Mouse (Mus musculus) right cerebral cortex, postnatal 25 days (tissue): ENCODE data around the gene Srsf7.
"Not testable (repeated sequence)": the region's sequence is repeated elsewhere in the genome, so short reads cannot be mapped to it uniquely, and the experiment has no call there.

Experiments used
- DNase-seq: peaks from one replicate; pipeline ENCODE4 v3.0.0; 2022

Srsf7 gene

GRCm38 (mm10) chr17:80206671-80207581 lies at the start of gene Srsf7, which contains the start of gene Ttc39d:
Gene Srsf7 (minus strand): TSS chr17:80207307.
Gene Ttc39d (plus strand): TSS chr17:80207460.
- peak; percentile 97 for DNase-seq

DNA sequence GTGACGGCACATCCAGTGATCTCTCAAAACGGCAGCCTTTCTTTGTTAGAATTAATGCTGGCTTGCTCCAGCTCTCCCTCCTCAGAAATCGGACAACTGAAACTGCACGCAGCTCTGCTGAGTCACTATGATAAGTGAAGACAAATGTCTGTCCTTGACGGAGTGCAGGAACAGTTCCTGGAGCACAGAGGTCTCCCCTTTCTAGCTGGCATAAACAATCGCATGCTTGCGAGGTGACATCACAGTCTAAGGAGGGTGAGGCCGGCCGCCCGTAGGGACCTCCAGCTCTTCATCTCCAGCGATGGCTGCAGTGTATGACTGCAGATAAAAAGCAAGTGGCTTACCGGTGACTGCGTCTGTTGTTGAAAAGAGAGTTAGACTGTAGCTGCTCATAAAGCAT lies 48.1 kb upstream of the Srsf7 start:
- DNase-seq: peak; percentile 13

GRCm38 (mm10) chr17:80254421-80254820 lies 47.3 kb upstream of the Srsf7 start:
- DNase-seq: no peak

DNA sequence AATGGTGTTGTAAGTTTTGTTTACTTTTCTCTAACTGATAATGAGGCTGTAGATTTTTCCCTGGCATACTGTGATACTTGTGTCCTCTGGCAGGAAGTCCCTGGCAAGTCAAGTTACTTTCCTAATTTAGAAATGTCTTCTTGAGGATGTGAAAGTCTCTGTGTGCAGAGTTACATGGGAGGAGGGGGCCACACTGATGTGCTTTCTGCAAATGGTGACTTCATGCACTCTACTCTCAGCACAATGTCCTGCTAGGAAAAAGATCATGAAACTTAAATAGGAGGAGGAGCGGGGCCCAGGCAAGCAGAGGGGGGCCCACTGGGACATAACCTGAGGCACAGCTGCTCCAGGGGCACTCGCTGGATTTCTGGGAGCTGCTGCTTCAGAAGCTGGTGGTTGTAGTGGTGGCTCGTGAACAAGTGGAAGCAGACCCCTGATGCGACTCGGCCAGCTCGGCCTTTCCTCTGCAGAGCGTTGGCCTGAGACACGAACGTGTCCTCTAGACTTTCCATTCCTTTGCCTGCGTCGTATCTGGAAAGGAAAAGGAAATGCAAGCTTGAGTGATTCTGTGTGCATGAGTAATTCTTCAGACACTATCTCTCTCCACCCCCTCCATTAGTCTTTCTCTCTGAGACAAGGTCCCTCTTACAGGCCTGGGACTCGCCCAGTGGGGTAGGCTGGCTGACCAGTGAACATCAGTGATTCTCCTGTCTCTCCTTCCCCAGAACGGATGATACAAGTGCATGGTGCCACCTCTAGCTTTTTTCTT lies 45.8 kb upstream of the Srsf7 start:
- DNase-seq: no peak

GRCm38 (mm10) chr17:80243116-80243515 lies 36.0 kb upstream of the Srsf7 start:
- DNase-seq: no peak

DNA sequence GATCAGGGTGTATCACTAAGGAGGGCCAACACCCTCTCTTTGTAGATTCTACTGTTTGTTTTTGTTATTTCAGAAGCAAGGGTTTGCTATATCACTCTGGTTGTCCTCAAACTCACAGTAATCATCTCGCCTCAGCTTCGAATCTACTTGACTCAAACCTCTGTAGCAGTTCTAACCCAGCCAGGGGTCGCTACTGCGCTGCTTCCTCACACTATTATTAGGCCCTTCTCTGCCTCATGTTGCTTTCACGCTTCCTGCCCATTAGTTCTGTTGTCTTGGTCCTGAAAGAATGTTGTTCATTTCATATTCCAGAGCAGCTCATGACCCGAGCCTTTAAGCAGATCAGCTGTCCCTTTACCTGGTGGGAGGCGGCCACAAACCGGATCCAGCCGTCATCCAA lies 34.5 kb upstream of the Srsf7 start:
- DNase-seq: no peak

GRCm38 (mm10) chr17:80237475-80237874 lies 30.4 kb upstream of the Srsf7 start:
- DNase-seq: no peak

GRCm38 (mm10) chr17:80236805-80237204 lies 29.7 kb upstream of the Srsf7 start:
- DNase-seq: no peak

DNA sequence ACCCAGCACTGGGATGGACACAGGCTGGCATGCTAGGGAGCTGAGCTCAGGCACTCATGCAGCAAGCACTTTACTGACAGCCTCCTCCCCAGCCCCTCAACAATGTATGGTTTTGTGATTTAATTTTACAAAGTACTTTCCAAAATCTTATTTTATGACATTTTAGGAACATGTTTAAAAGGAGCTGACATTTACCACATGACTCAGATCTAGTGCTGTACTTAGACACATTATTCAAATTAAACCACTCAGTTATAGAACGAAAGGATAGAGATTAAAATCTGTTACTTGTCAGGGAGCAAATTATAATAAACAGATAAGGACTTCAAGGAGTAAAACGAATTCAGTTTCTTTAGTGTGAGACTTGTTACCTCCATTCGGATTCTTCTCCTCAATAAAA lies 28.4 kb upstream of the Srsf7 start:
- no peak for DNase-seq

DNA sequence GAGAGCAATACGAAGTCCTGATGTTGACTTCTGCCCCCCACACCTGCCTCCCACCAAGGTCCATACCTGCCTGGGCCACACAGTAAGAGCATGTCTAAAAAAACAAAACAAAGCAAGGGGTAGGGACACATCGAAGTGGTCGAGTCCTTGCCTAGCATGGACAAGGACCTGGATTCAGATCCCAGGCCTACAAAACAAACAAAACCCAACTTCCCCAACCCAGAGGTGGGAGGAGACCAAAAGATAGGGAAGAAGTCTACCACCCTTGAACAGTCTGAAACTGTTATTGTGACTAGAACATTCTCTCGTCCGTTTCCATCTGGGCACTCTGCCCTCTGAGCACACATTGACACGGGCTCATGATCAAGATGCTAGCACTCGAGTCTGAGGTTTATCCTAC lies 27.3 kb upstream of the Srsf7 start:
- no peak for DNase-seq

- no peak for DNase-seq
Measured at GRCm38 (mm10) chr17:80233844-80234243, 26.7 kb upstream of the Srsf7 start.

DNA sequence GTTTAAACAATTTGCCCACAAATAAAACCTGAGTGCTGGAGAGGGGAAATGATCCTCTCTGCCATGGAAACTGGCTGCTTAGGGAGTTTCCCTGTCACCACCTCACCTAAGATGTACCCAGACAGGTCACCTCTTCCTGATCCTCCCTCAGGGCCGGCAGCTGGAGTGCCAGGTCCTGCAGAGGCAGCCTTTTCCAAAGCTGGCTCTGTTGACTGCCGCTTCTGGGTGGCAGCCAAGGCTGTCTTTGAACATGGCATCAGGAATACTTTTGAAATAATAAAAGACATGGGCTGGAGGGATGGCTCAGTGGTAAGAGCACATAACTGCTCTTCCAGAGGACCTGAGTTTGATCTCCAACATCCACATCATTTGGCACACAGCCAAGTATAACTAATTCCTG lies 22.3 kb upstream of the Srsf7 start:
- no peak for DNase-seq

DNA sequence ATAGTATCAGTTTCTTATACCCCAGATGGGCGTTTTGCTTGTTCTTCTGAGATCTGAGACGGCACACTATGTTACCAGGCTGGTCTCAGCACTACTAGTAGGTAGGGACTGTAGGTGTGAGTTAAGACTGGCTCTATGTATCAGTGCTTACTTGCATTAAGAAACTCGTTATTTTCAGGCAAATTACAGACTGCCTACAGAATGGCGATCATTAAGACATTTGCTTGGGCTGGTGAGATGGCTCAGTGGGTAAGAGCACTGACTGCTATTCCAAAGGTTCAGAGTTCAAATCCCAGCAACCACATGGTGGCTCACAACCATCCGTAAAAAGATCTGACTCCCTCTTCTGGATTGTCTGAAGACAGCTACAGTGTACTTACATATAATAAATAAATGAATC lies 18.0 kb upstream of the Srsf7 start:
- not testable (repeated sequence) for DNase-seq

DNA sequence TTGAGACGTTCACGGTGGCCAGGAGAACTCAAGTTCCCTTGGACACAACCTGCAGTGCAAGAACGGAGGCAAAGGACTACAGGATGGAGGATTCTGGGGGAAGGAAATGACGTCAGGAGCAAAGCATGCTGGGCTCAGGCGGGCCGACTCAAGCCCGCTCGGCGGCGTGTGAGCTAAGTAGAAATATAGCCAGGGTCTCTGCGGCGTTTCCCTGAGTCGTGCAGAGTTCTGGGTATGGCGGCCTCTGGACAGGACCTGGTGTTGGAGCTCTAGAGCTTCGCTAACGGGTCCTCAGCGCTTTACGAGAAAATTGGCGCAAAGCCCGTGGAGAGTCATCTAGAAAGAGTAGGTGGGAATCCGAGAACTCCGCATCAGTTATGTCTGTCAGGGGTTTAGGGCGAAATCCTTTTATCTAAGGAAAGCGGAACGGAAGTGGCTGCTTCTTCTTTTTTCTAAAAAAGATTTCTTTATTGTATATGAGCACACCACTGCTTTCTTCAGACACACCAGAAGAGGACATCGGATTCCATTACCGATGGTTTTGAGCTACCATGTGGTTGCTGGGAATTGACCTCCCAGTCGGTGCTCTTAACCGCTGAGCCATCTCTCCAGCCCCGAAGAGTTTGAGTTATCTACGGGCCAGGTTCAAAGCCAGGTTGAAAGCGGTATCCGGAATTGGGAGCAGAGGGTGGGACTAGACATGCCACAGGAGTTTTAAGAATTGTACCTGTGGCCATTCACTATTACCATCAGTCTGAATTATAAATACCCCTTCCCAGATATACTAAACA lies 17.4 kb upstream of the Srsf7 start, which contains the start of gene Gemin6:
Gemin6 (plus strand) TSS at position 116 of the 791 bp plus-strand sequence.
- DNase-seq: peak; percentile 86

DNA sequence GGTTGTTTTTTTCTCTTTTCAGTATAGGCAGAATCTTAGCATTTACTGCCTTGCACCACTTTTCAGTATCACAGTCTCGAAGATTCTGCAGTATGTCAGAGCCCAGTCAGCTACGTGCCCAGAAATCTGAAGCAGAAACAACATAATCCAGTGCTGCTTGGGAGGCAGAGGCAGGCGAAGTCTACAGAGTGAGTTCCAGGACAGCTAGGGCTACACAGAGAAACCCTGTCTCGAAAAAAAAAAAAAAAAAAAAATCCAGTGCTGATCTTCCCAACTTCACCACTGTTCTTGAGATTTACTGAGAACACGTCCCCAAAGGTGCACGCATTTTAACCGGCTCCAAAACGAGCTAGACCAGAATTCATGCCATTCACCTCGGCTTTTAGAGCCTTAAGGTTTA lies 16.7 kb upstream of the Srsf7 start:
- DNase-seq: no peak

DNA sequence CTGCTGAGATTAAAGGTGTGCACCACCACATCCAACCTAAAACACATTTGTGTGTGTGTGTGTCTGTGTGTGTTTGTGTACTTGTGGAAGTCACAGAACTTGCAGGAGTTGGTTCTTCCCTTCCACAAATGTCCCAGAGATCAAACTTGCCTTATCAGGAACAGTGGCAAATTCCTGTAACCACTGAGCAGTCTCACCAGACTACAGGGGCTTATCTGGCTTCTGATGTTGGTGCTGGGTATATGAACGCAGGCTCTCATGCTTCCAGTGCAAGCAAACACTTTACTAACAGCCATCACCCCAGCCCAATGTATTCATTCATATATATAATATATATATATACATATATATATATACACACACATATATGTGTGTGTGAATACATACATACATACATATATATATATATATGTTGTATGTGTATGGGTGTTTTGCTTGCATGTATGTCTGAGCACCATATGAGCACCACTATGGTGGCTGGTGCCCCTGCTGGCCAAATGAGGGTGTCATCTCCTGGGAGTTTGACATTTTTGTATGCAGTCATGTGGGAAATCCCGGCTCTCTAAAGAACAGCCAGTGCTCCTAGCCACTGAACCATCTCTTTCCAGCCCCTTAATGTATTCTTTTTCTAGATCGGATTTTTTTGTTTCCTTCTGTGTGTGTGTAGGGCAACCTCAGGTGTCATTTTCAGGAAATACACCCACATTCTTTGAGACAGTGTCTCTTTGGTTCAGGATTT lies 15.0 kb upstream of the Srsf7 start:
- DNase-seq: no peak

DNA sequence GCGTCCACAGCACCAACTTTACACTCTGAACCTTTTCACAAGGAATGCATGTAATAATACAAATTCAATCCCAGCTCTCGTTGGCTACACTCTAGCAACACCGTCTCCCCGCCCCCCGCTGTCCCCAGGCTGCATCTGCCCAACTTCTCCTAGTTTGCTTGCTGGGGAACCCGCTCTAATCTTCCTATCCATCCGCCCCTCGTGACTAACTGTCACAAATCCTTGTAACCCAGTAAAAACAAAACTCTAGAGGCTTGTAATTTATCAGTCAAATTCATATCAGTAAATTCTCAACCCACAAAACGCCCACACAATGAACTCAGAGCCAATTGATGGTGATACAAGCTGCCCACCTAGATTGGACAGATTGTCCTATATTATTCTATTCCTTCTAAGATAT lies 14.1 kb upstream of the Srsf7 start:
- no peak for DNase-seq

DNA sequence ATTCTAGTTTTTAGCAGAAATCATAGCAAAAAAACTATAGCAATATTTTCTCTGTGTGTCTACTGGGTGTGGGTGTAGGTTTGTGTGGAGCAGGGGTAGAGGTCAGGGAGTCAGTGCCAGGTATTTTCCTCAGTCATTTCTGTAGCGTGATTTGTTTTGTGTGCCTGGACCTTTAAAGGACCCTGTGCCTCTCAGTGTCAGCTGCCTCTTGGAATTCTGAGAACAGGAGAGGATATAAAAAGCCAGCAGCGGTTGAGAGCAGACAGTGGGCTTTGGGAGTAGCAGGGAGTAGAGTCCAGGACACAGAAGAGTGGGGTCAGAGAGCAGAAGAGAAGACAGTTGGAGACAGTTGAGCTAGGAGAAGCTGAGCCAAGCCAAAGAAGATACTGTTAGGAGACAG lies 13.0 kb upstream of the Srsf7 start:
- DNase-seq: no peak

GRCm38 (mm10) chr17:80213998-80214397 lies 6.9 kb upstream of the Srsf7 start:
- DNase-seq: not testable (repeated sequence)

- DNase-seq: no peak
Measured at GRCm38 (mm10) chr17:80206301-80206670, 821 bp downstream of the Srsf7 start.

DNA sequence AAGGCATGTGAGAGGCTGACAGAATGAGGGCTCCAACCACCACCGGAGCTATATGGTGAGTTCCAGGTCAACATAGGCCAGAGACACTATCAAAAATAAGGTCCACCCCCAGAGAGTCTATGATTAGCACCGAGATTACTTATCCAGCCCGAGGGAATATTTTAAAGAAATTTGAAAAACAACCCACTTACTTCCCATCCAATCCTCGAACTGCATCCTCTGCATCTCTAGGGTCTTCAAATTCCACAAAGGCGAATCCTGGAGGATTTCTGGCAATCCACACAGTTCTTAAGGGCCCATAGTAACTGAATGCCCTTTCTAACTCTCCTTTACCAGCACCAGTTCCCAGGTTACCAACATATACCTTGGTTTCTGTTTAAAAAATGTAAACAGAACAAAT lies 1.4 kb downstream of the Srsf7 start:
- no peak for DNase-seq

DNA sequence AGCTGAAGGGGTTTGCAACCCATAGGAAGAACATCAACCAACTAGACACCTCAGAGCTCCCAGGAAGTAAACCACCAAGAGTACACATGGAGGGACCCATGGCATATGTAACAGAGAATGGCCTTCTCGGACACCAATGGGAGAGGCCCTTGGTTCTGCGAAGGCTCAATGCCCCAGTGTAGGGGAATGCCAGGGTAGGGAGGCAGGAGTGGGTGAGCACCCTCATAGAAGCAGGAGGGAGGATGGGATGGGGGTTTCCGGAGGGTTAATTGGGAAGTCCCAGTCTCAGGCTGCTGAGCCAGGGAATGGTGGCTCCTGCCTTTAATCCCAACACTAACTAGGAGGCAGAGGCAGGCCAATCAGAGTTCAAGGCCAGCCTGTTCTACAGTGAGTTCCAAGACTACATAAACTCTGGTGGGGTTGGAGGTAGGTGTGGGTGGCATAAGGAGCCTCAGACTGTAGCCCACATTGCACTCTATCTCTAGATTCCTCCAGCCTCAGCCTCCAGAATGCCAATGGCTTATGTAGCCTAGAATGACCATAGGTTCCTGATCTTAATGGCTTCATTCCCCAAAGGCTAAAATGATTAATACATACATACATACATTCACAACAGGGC lies 7.8 kb downstream of the Srsf7 start:
- no peak for DNase-seq
